Mouse (Mus musculus) spleen, adult 2 months (tissue): Measurements from ENCODE around the gene Igsf3.

Experiments used
- CTCF ChIP-seq: fragments of 200-500 bp; IDR thresholded peaks from 2 replicates; pipeline ENCODE4 v1.5.1; 2011; ENCODE audit warnings: mild to moderate bottlenecking, inconsistent platforms; ENCODE audit not compliant: insufficient read depth, insufficient read length, insufficient replicate concordance; ENCODE audit errors: extremely low read depth
- POLR2A ChIP-seq: fragments of 200-500 bp; IDR thresholded peaks from 2 replicates; pipeline ENCODE4 v1.6.1; 2011; ENCODE audit warnings: low read depth, low read length, inconsistent platforms

DNA sequence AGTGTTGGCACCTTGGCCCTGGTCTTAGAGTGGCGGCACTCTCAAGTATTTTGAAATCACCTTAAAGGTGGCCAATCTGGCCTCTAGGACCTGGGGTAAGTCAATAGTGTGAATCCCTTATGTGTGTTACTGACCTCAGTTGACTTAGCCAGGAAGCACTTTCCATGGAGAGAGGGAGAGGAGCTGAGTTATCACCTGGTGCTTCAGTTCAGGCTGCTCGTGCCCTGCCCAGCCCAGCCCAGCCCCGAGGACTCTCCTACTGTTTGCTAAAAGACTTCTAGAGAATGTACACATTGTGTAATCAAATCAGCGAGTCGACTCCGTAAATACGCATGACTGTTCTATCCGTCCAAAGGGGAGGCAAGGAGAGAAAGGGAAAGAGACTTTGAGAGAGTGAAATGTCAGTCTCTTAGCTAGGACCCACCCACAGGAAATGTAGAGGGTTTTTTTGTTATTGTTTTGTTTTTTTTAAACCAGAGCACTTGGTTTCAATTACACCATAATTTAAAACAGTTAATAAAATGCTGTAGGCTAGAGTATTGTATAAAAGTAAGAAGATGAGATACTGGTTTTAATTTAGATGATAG is 9.6 kb downstream of the Igsf3 start:
- TF ChIP-seq CTCF (no peak), POLR2A (no peak)
